Mouse (Mus musculus) olfactory bulb, adult 2 months (tissue): ENCODE measurements at regions not wholly inside any gene's neighbourhood (a gene's known extent, or its start where the extent isn't known, plus 50 kb on each side); places are given as distances from the start of the nearest gene placed in this dataset.

ENCODE experiments used
- CTCF ChIP-seq: fragments of 200-500 bp; IDR thresholded peaks from 2 replicates; pipeline ENCODE4 v1.5.1; 2012; ENCODE audit warnings: low read depth, mild to moderate bottlenecking, low read length, moderate library complexity; ENCODE audit not compliant: insufficient read depth
- POLR2A ChIP-seq: fragments of 200-500 bp; IDR thresholded peaks from 2 replicates; pipeline ENCODE4 v1.6.1; 2012; ENCODE audit warnings: mild to moderate bottlenecking, low read depth, low read length, moderate library complexity; ENCODE audit not compliant: insufficient read depth

- no peak for TF ChIP-seq CTCF
- TF ChIP-seq POLR2A, result no peak
Measured at GRCm38 (mm10) chr9:94292147-94292546, 245.7 kb downstream of the 1190002N15Rik start.
